Mouse (Mus musculus): ENCODE data around the gene Cmas.
A peak's percentile ranks its signal among the peaks of the same experiment; 100 is the strongest.

Gene Cmas

GRCm38 (mm10) chr6:142756507-142757333 is at the start of gene Cmas:
Cmas (plus strand) TSS chr6:142756686.
- DNase-seq (ENCODE audit: extremely low spot score, low spot score) = peak; percentile 87

- DNase-seq (ENCODE audit: extremely low spot score, low spot score) = no peak
Measured at GRCm38 (mm10) chr6:142706688-142707087, 49.8 kb upstream of the Cmas start.

- no peak for DNase-seq (ENCODE audit: extremely low spot score, low spot score)
Measured at GRCm38 (mm10) chr6:142708369-142708768, 48.1 kb upstream of the Cmas start.

- no peak for DNase-seq (ENCODE audit: extremely low spot score, low spot score)
Measured at GRCm38 (mm10) chr6:142710690-142711089, 45.8 kb upstream of the Cmas start.

GRCm38 (mm10) chr6:142711106-142711505 is 45.4 kb upstream of the Cmas start:
- no peak for DNase-seq (ENCODE audit: extremely low spot score, low spot score)

GRCm38 (mm10) chr6:142715026-142715425 is 41.5 kb upstream of the Cmas start:
- no peak for DNase-seq (ENCODE audit: extremely low spot score, low spot score)

- no peak for DNase-seq (ENCODE audit: extremely low spot score, low spot score)
Measured at GRCm38 (mm10) chr6:142717186-142717585, 39.3 kb upstream of the Cmas start.

- no peak for DNase-seq (ENCODE audit: extremely low spot score, low spot score)
Measured at GRCm38 (mm10) chr6:142718167-142718566, 38.3 kb upstream of the Cmas start.

GRCm38 (mm10) chr6:142720641-142721040 is 35.8 kb upstream of the Cmas start:
- no peak for DNase-seq (ENCODE audit: extremely low spot score, low spot score)

- no peak for DNase-seq (ENCODE audit: extremely low spot score, low spot score)
Measured at GRCm38 (mm10) chr6:142721731-142722130, 34.8 kb upstream of the Cmas start.

GRCm38 (mm10) chr6:142726032-142726431 is 30.5 kb upstream of the Cmas start:
- DNase-seq (ENCODE audit: extremely low spot score, low spot score) = no peak

DNA sequence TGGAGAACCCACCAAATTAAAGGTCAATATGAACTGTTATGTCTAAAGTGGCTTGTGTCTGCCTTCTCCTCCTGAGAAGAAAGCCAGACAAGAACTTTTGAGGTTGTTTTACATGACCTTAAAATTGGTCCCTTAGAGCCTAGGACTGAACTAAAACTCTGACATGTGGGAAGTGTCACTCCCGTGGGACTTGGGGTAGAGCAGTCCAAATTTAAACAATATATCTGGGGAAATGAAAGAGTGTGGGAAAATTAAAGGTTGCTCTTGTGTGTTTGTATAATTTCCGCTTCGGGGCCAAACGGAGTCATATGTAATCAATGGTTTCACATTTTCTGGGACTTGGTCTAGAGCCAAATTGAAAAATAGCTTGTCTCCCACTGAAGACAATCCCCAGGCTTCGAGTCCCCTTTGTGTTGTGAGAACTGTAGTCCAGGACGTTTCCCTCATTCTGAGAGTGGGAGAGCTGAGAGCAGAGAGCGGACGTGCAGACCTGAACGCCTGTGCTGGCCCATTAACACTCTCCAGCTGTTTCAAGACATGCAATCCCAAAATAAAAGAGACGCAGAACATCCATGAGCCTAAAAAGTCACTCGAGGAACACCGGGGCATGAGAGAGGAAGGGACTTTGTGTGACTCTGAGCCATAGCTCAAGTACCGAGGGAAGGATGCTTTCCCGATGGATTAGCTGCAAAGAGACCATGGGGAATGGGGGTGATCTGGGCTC is 23.8 kb upstream of the Cmas start:
- no peak for DNase-seq (ENCODE audit: extremely low spot score, low spot score)

DNA sequence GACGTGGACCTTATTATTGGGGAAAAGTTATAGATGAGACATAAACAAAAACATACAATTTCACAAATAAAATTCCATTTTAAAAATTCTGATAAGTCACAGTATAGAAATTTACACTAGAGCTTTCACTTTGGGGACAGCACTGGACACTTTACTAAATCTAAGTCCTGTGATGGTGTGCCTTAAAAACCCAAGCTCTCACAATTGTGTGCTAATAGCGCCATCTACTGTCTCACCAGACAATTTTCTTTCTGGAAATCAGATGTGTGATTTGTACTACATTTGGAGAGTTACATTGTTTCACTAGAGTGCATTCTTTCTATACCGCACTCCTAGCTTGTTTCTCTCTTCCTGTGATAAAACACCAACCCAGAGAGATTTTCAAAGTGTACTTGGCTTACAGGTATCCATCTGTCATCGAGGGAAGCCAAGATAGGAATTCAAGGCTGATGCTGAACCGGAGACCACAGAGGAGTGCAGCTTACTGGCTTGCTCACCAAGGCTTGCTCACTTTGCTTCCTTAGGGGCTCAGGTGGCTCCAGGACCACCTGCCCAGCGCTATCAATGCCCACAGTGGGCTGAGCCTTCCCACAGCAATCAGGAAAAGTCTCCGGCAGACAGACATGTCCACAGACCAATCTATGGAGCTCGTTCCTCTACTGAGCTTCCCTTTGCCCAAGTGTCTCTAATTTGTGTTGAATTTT is 21.0 kb upstream of the Cmas start:
- DNase-seq (ENCODE audit: extremely low spot score, low spot score) = no peak

DNA sequence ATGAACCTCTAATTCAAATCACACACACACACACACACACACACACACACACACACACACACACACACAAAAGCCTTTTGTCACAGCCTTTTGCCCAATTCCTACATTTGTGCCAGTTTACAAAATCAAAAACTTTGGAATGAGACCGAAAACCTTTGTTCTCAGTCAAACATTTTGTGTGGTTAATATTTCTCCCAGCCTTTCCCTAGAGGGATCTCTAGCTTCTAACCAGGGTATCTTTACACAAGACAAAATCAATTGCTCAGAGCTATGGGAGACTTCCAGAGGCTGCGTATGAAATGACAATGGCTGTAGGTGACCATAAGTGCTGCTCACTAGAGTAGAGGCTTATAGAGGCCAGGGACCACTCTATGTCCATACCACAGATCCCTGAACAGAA is 18.3 kb upstream of the Cmas start:
- no peak for DNase-seq (ENCODE audit: extremely low spot score, low spot score)

GRCm38 (mm10) chr6:142738637-142739036 is 17.8 kb upstream of the Cmas start:
- no peak for DNase-seq (ENCODE audit: extremely low spot score, low spot score)

DNA sequence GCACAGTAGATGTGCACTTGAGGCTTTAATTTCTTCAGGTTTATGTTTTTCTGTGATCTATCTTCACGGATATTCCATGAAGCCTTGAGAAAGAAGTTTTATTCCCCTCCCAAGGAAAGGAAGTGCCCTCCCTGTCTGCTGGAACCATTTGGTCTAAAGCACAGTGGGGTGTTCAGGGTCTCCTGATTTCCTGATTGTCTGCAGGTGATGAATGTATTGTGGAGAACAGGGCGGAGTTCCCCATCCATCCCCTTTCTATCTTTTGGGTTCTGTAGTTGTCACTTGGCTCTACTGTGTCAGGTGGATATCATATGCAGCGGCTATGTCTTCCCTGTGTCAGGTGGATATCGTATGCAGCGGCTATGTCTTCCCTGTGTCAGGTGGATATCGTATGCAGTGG is 14.7 kb upstream of the Cmas start:
- no peak for DNase-seq (ENCODE audit: extremely low spot score, low spot score)

DNA sequence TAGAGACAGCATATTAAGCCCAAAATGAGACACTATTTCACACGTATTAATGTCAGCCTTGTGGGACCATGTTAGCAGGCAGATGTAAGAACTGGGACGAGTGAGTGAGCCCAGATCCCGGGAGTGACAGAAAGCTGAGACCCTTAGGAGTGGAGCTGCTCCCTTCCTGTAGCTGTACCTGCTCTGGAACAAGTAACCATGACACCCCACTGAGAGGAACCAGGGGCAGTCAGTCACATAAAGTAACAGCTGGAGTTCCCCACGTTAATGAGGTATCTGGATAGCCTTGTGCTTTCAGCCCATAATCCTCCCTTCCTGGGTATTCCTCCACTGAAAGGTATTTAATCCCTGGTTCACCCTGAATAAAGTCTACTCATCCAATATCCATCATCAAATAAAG is 13.3 kb upstream of the Cmas start:
- no peak for DNase-seq (ENCODE audit: extremely low spot score, low spot score)

DNA sequence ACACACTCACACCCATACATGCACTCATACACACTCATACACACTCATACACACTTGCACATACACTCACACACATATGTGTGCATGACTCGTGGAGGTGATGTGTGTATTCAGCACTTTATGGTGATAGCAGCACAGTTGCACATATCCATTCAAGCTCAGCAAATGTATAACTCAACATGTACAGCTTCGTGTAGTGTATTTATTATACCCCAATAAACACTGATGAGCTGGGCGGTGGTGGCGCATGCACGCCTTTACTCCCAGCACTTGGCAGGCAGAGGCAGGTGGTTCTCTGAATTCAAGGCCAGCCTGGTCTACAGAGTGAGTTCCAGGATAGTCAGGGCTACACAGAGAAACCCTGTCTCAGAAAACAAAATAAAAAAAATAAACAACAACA is 11.0 kb upstream of the Cmas start:
- no peak for DNase-seq (ENCODE audit: extremely low spot score, low spot score)

GRCm38 (mm10) chr6:142746765-142747164 is 9.7 kb upstream of the Cmas start:
- DNase-seq (ENCODE audit: extremely low spot score, low spot score) = no peak

GRCm38 (mm10) chr6:142747165-142747564 is 9.3 kb upstream of the Cmas start:
- no peak for DNase-seq (ENCODE audit: extremely low spot score, low spot score)

- DNase-seq (ENCODE audit: extremely low spot score, low spot score) = no peak
Measured at GRCm38 (mm10) chr6:142748057-142748708, 8.3 kb upstream of the Cmas start.

DNA sequence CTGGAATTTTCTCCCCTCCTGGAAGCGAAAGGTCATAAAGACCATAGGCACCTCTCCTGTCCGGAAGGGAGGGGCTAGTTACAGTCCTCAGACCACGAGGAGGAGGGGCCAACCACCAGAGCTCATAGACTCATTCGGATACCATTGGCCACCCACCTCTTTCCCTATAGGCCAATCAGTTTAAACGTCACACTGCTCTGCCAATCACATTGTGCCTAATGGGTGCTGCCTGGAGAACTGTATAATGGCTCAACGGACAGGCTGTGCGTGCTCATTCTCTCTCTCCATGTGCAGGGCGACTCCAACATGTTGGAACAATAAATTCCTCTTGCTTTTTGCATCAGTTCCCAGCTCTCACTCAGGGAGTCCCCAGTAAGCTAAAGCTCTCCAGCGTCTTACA is 5.1 kb upstream of the Cmas start:
- DNase-seq (ENCODE audit: extremely low spot score, low spot score) = no peak

Data from neural tube, embryonic 10.5 days (tissue).